Mouse (Mus musculus): Measurements from ENCODE around the gene Sft2d2. TPM values are rescaled to one million over a fixed set of nuclear protein-coding genes. Genes with fewer than 3 reads are reported as not detected.

Gene Sft2d2
- polyA plus RNA-seq, 1 experiment from 2014 or later = 24.3 TPM

DNA sequence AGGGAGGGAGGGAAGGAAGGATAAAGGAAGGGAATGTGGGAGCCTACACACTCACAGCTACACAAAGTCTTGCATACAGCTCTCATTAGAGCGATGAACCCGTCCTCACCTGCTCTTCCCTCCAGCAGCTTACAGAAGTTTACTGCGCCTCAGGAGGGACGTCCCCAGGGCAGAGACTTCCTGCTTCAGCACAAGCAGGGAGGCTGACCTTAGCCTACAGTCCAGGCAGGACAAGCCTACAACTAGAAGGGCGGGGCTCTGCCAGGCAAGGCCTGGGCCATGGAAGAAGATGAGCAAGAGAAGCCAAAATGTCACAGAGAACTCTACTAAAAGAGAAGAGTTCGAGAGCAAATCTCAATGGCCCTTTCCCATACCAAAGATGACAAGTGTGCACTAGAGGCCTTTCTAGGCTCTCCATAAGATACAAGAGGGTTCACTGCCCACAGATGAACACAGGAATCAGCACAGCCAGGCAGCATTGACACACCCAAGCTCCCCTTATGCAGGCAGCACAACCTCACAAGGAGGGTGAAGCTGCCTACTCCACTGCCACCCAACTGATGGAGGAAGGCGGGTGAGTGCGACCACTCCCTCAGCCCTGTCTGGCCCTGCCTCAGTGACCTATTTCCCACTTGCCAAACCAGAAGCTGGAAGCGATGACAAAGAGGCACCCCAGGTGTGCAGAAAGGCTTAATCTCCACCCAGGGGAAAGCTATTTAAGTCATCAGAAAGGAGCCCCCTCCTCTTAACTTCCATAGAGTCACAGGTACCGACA lies 5.2 kb downstream of the Sft2d2 start:
- Histone ChIP-seq H3K36me3 (ENCODE audit: control insufficient read depth, insufficient read depth) (peaks cover 18% of the 10 kb centered on the region), H3K9me3 (ENCODE audit: control insufficient read depth) (no peaks in the 10 kb centered on the region), H3K9ac (ENCODE audit: low read depth, low read length) (no peak overlapping the region), H3K27me3 (replicated peaks; ENCODE audit: control insufficient read depth, insufficient read depth, low read length) (no peaks in the 10 kb centered on the region), H3K4me3 (ENCODE audit: low read depth, low read length) (no peak overlapping the region), H3K4me2 (replicated peaks; ENCODE audit: low read depth) (no peak overlapping the region; the same call in 1 of the 2 replicates), H3K4me1 (replicated peaks; ENCODE audit: control insufficient read depth, insufficient read depth, low read length) (peaks cover 4% of the 10 kb centered on the region), H3K27ac (ENCODE audit: low read depth, low read length) (peak overlapping the region; percentile 41; the same call in 1 of the 2 replicates)
- 57% methylated on average over 10 of the region's 10 CpGs for WGBS
- ATAC-seq = peak; percentile 58
- TF ChIP-seq CTCF (IDR thresholded peaks at IDR 0.05; ENCODE audit: low read depth) = no peak

DNA sequence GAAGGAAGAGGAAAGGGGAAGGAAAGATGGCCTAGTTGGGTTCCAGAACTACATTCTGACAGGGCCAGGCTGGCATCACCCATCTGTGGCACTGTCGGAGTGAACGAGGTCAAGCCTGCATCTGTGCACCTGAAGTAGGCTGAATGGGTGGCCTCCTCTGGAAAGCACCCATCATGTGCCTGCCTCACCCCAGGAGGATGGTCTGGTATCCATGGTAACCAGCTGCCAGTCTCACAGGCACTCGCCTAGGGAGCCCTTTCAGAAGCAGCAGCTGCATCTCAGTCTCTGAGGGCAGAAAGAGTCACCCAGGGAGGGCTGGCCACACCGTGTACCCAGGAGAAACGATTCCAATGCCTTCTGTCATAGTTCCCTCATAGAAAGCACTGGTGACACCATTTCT lies 6.9 kb downstream of the Sft2d2 start:
- 82% methylated on average over 5 of the region's 5 CpGs for WGBS
- Histone ChIP-seq H3K4me1 (replicated peaks; ENCODE audit: control insufficient read depth, insufficient read depth, low read length) (peaks cover 4% of the 10 kb centered on the region), H3K9ac (ENCODE audit: low read depth, low read length) (no peak overlapping the region), H3K36me3 (ENCODE audit: control insufficient read depth, insufficient read depth) (peaks cover 27% of the 10 kb centered on the region), H3K27me3 (replicated peaks; ENCODE audit: control insufficient read depth, insufficient read depth, low read length) (no peaks in the 10 kb centered on the region), H3K4me3 (ENCODE audit: low read depth, low read length) (no peak overlapping the region), H3K27ac (ENCODE audit: low read depth, low read length) (no peak overlapping the region), H3K4me2 (replicated peaks; ENCODE audit: low read depth) (no peak overlapping the region), H3K9me3 (ENCODE audit: control insufficient read depth) (no peaks in the 10 kb centered on the region)
- TF ChIP-seq CTCF (IDR thresholded peaks at IDR 0.05; ENCODE audit: low read depth) = no peak
- ATAC-seq = no peak

DNA sequence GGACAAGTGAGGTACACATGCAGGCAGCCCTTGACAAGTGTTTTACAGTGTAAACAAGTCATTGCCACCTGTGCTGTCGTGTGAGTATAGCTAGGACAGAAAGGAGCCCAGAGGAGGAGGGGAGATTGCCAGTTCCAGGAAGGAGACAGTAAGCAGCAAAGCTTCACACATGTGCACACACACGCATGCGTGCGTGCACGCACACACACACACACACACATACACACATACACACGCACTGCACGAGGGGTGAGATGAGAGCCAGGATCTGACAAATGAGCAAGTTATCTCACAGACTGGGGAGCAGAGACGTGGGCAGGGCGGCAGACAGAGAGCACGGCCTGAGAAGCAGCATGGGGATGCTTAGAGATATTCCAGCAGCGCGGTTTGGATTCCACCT lies 7.7 kb downstream of the Sft2d2 start:
- TF ChIP-seq CTCF (IDR thresholded peaks at IDR 0.05; ENCODE audit: low read depth) = no peak
- ATAC-seq = no peak
- 85% methylated on average over 12 of the region's 12 CpGs for WGBS

DNA sequence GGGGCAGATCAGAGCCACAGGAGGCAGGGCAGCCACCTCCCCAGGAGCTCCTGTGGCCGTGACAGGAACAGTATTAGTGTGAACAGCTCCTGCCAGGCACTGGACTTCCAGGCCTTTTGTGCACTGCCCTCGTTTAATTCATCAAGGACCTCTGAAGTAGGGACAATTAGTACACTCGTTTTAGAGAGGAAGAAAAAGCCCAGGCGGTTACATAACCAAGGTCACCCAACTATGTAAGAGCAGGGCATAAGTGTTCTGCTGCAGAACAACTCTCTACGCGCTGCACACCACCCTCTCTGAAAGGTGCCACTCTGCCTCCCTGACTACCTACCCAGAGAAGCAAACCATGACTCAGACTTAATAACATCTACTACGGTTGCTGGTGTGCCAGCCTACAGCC lies 9.1 kb downstream of the Sft2d2 start:
- Histone ChIP-seq H3K27me3 (replicated peaks; ENCODE audit: control insufficient read depth, insufficient read depth, low read length) (no peaks in the 10 kb centered on the region), H3K27ac (ENCODE audit: low read depth, low read length) (no peak overlapping the region), H3K9me3 (ENCODE audit: control insufficient read depth) (no peaks in the 10 kb centered on the region), H3K9ac (ENCODE audit: low read depth, low read length) (no peak overlapping the region), H3K4me3 (ENCODE audit: low read depth, low read length) (no peak overlapping the region), H3K4me2 (replicated peaks; ENCODE audit: low read depth) (no peak overlapping the region), H3K36me3 (ENCODE audit: control insufficient read depth, insufficient read depth) (peaks cover 44% of the 10 kb centered on the region), H3K4me1 (replicated peaks; ENCODE audit: control insufficient read depth, insufficient read depth, low read length) (peaks cover 4% of the 10 kb centered on the region)
- ATAC-seq = no peak
- TF ChIP-seq CTCF (IDR thresholded peaks at IDR 0.05; ENCODE audit: low read depth) = no peak
- WGBS = 69% methylated on average over 7 of the region's 7 CpGs

More for the DNA sequence above, 7.7 kb downstream of the Sft2d2 start:
- H3K4me1 ChIP-seq (replicated peaks; ENCODE audit: control insufficient read depth, insufficient read depth, low read length) = peaks cover 4% of the 10 kb centered on the region
- no peak overlapping the region for H3K4me3 ChIP-seq (ENCODE audit: low read depth, low read length)
- no peak overlapping the region for H3K27ac ChIP-seq (ENCODE audit: low read depth, low read length)
- H3K9me3 ChIP-seq (ENCODE audit: control insufficient read depth) = no peaks in the 10 kb centered on the region
- no peak overlapping the region for H3K4me2 ChIP-seq (replicated peaks; ENCODE audit: low read depth)
- H3K36me3 ChIP-seq (ENCODE audit: control insufficient read depth, insufficient read depth) = peaks cover 34% of the 10 kb centered on the region
- no peaks in the 10 kb centered on the region for H3K27me3 ChIP-seq (replicated peaks; ENCODE audit: control insufficient read depth, insufficient read depth, low read length)
- H3K9ac ChIP-seq (ENCODE audit: low read depth, low read length) = no peak overlapping the region

DNA sequence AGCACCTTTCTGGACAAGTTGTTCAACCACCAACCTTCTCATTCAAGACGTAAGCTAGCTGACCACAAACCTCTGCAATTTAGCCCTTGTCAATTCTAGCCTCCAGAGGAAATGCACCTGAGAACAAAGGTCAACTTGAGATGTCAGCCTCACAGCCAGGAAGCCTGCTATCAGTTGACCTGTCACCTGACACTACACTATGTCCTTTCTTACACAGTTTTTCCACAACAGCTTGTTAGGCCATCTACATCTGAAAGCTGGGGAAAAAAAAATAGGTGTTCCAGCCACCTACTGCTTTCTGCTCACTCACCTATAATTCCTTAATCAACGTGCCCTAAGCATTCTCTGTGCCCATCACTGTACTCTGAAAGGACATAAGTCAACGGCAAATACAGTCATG lies 10.1 kb downstream of the Sft2d2 start:
- peak; percentile 48; the same call in 1 of the 2 replicates for ATAC-seq
- WGBS = 62% methylated on average over 3 of the region's 3 CpGs
- Histone ChIP-seq H3K4me1 (replicated peaks; ENCODE audit: control insufficient read depth, insufficient read depth, low read length) (peaks cover 4% of the 10 kb centered on the region), H3K9me3 (ENCODE audit: control insufficient read depth) (no peaks in the 10 kb centered on the region), H3K27ac (ENCODE audit: low read depth, low read length) (no peak overlapping the region), H3K4me2 (replicated peaks; ENCODE audit: low read depth) (no peak overlapping the region), H3K36me3 (ENCODE audit: control insufficient read depth, insufficient read depth) (peaks cover 44% of the 10 kb centered on the region), H3K4me3 (ENCODE audit: low read depth, low read length) (no peak overlapping the region), H3K9ac (ENCODE audit: low read depth, low read length) (no peak overlapping the region), H3K27me3 (replicated peaks; ENCODE audit: control insufficient read depth, insufficient read depth, low read length) (no peaks in the 10 kb centered on the region)
- TF ChIP-seq CTCF (IDR thresholded peaks at IDR 0.05; ENCODE audit: low read depth) = no peak

GRCm38 (mm10) chr1:165183400-165183799 lies 10.8 kb downstream of the Sft2d2 start:
- Histone ChIP-seq H3K27ac (ENCODE audit: low read depth, low read length) (no peak overlapping the region), H3K9ac (ENCODE audit: low read depth, low read length) (no peak overlapping the region), H3K4me1 (replicated peaks; ENCODE audit: control insufficient read depth, insufficient read depth, low read length) (no peaks in the 10 kb centered on the region), H3K4me2 (replicated peaks; ENCODE audit: low read depth) (no peak overlapping the region), H3K9me3 (ENCODE audit: control insufficient read depth) (no peaks in the 10 kb centered on the region), H3K27me3 (replicated peaks; ENCODE audit: control insufficient read depth, insufficient read depth, low read length) (no peaks in the 10 kb centered on the region), H3K36me3 (ENCODE audit: control insufficient read depth, insufficient read depth) (peaks cover 49% of the 10 kb centered on the region), H3K4me3 (ENCODE audit: low read depth, low read length) (no peak overlapping the region)
- no peak for TF ChIP-seq CTCF (IDR thresholded peaks at IDR 0.05; ENCODE audit: low read depth)
- ATAC-seq = no peak
- 73% methylated on average over 6 of the region's 6 CpGs for WGBS
